Mouse (Mus musculus): ENCODE data around the gene AL732309.1. TPM values are rescaled to one million over a fixed set of nuclear protein-coding genes. Genes with fewer than 3 reads are reported as not detected.

AL732309.1 gene
- total and polyA plus RNA-seq, 3 experiments = 0.68 to 4.7 (median 1.8) TPM

GRCm38 (mm10) chr2:25252331-25252730, 5.7 kb upstream of the AL732309.1 start:
- 90% methylated on average over 1 of the region's 1 CpGs for WGBS
- H3K4me1 ChIP-seq (ENCODE audit: control insufficient read depth, insufficient read depth, low read length) = peaks cover 3% of the 10 kb centered on the region
- peaks cover 2% of the 10 kb centered on the region; the same call in 1 of the 2 replicates for H3K36me3 ChIP-seq (ENCODE audit: control insufficient read depth, insufficient read depth, low read length)
- H3K4me3 ChIP-seq = no peak overlapping the region
- no peak overlapping the region for H3K9ac ChIP-seq (ENCODE audit: low read depth, low read length)
- no peak for DNase-seq
- H3K27me3 ChIP-seq (ENCODE audit: control insufficient read depth, insufficient read depth, low read length) = no peaks in the 10 kb centered on the region
- intact Hi-C loops (cut with DNase I) = loop anchor here (10.0 kb wide), 1 partner anchor 128 kb away; no protein-coding TSS in a partner anchor
- H3K79me2 ChIP-seq (replicated peaks; ENCODE audit: control insufficient read depth, insufficient read depth, low read length) = no peaks in the 10 kb centered on the region
- H3K27ac ChIP-seq = no peak overlapping the region
- TF ChIP-seq EP300 (IDR thresholded peaks at IDR 0.05; ENCODE audit: insufficient read depth, low read depth, low read length) (no peak), POLR2A (IDR thresholded peaks at IDR 0.05; ENCODE audit: insufficient read depth, low read depth, low read length) (no peak), CTCF (IDR thresholded peaks at IDR 0.05) (peak; percentile 50)

- intact Hi-C loops (cut with DNase I) = no loop called here
- no peaks in the 10 kb centered on the region for H3K36me3 ChIP-seq (ENCODE audit: control insufficient read depth, insufficient read depth, low read length)
- H3K4me3 ChIP-seq = no peak overlapping the region
- H3K27ac ChIP-seq = no peak overlapping the region
- WGBS = 82% methylated on average over 4 of the region's 4 CpGs
- no peak overlapping the region for H3K9ac ChIP-seq (ENCODE audit: low read depth, low read length)
- TF ChIP-seq CTCF (IDR thresholded peaks at IDR 0.05) = no peak
- no peak for TF ChIP-seq POLR2A (IDR thresholded peaks at IDR 0.05; ENCODE audit: insufficient read depth, low read depth, low read length)
- TF ChIP-seq EP300 (IDR thresholded peaks at IDR 0.05; ENCODE audit: insufficient read depth, low read depth, low read length) = no peak
- no peaks in the 10 kb centered on the region for H3K79me2 ChIP-seq (replicated peaks; ENCODE audit: control insufficient read depth, insufficient read depth, low read length)
- DNase-seq = no peak
- H3K27me3 ChIP-seq (ENCODE audit: control insufficient read depth, insufficient read depth, low read length) = peaks cover 5% of the 10 kb centered on the region; the same call in 1 of the 2 replicates
- H3K4me1 ChIP-seq (ENCODE audit: control insufficient read depth, insufficient read depth, low read length) = peaks cover 2% of the 10 kb centered on the region; the same call in 1 of the 2 replicates
Observed at GRCm38 (mm10) chr2:25244144-25244543, 2.5 kb downstream of the AL732309.1 start.

- no peak for DNase-seq
- TF ChIP-seq POLR2A (IDR thresholded peaks at IDR 0.05; ENCODE audit: insufficient read depth, low read depth, low read length) = no peak
- no peak for TF ChIP-seq EP300 (IDR thresholded peaks at IDR 0.05; ENCODE audit: insufficient read depth, low read depth, low read length)
- TF ChIP-seq CTCF (IDR thresholded peaks at IDR 0.05) = no peak
- Histone ChIP-seq H3K4me3 (no peak overlapping the region), H3K27me3 (ENCODE audit: control insufficient read depth, insufficient read depth, low read length) (peaks cover 5% of the 10 kb centered on the region; the same call in 1 of the 2 replicates), H3K4me1 (ENCODE audit: control insufficient read depth, insufficient read depth, low read length) (peaks cover 2% of the 10 kb centered on the region; the same call in 1 of the 2 replicates), H3K79me2 (replicated peaks; ENCODE audit: control insufficient read depth, insufficient read depth, low read length) (no peaks in the 10 kb centered on the region), H3K9ac (ENCODE audit: low read depth, low read length) (no peak overlapping the region), H3K36me3 (ENCODE audit: control insufficient read depth, insufficient read depth, low read length) (no peaks in the 10 kb centered on the region), H3K27ac (no peak overlapping the region)
- WGBS = 71% methylated on average over 8 of the region's 8 CpGs
- intact Hi-C loops (cut with DNase I) = no loop called here
Observed at GRCm38 (mm10) chr2:25243342-25243741, 3.3 kb downstream of the AL732309.1 start.

- no peak within 1 kb of the TSS; the same call in 1 of the 2 replicates for H3K27ac ChIP-seq
- intact Hi-C loops (cut with DNase I) = no loop called here
Observed at GRCm38 (mm10) chr2:25242101-25242506, 4.6 kb downstream of the AL732309.1 start, which contains the start of the genes Rnf208 and Cysrt1. Rnf208 (plus strand) TSS chr2:25242255. Cysrt1 (minus strand) TSS chr2:25242452.

GRCm38 (mm10) chr2:25241438-25241775, 5.3 kb downstream of the AL732309.1 start:
- Histone ChIP-seq H3K4me1 (ENCODE audit: control insufficient read depth, insufficient read depth, low read length) (peaks cover 2% of the 10 kb centered on the region; the same call in 1 of the 2 replicates), H3K36me3 (ENCODE audit: control insufficient read depth, insufficient read depth, low read length) (no peaks in the 10 kb centered on the region), H3K27ac (no peak overlapping the region), H3K79me2 (replicated peaks; ENCODE audit: control insufficient read depth, insufficient read depth, low read length) (no peaks in the 10 kb centered on the region), H3K27me3 (ENCODE audit: control insufficient read depth, insufficient read depth, low read length) (peaks cover 5% of the 10 kb centered on the region; the same call in 1 of the 2 replicates), H3K4me3 (no peak overlapping the region), H3K9ac (ENCODE audit: low read depth, low read length) (no peak overlapping the region)
- intact Hi-C loops (cut with DNase I) = no loop called here
- DNase-seq = no peak
- TF ChIP-seq CTCF (IDR thresholded peaks at IDR 0.05) (no peak), EP300 (IDR thresholded peaks at IDR 0.05; ENCODE audit: insufficient read depth, low read depth, low read length) (no peak), POLR2A (IDR thresholded peaks at IDR 0.05; ENCODE audit: insufficient read depth, low read depth, low read length) (no peak)
- WGBS = 19% methylated on average over 6 of the region's 6 CpGs

More at GRCm38 (mm10) chr2:25242101-25242506, 4.6 kb downstream of the AL732309.1 start, which contains the start of the genes Rnf208 and Cysrt1:
- Histone ChIP-seq H3K4me1 (ENCODE audit: control insufficient read depth, insufficient read depth, low read length) (peaks cover 2% of the 10 kb centered on the region; the same call in 1 of the 2 replicates), H3K79me2 (replicated peaks; ENCODE audit: control insufficient read depth, insufficient read depth, low read length) (no peaks in the 10 kb centered on the region), H3K36me3 (ENCODE audit: control insufficient read depth, insufficient read depth, low read length) (no peaks in the 10 kb centered on the region), H3K27me3 (ENCODE audit: control insufficient read depth, insufficient read depth, low read length) (peaks cover 5% of the 10 kb centered on the region; the same call in 1 of the 2 replicates), H3K4me3 (peak within 1 kb of the TSS; percentile 36), H3K9ac (ENCODE audit: low read depth, low read length) (no peak within 1 kb of the TSS)
- TF ChIP-seq EP300 (IDR thresholded peaks at IDR 0.05; ENCODE audit: insufficient read depth, low read depth, low read length) (no peak), CTCF (IDR thresholded peaks at IDR 0.05) (no peak), POLR2A (IDR thresholded peaks at IDR 0.05; ENCODE audit: insufficient read depth, low read depth, low read length) (no peak)
- no peak for DNase-seq
- WGBS = under 1% methylated on average over 53 of the region's 59 CpGs

- Histone ChIP-seq H3K27me3 (ENCODE audit: control insufficient read depth, insufficient read depth, low read length) (peaks cover 5% of the 10 kb centered on the region; the same call in 1 of the 2 replicates), H3K4me3 (peak overlapping the region; percentile 36), H3K27ac (no peak overlapping the region; the same call in 1 of the 2 replicates), H3K9ac (ENCODE audit: low read depth, low read length) (0 out of 2 replicates have a peak overlapping the region, but pooled peaks have one; percentile 25), H3K79me2 (replicated peaks; ENCODE audit: control insufficient read depth, insufficient read depth, low read length) (no peaks in the 10 kb centered on the region), H3K36me3 (ENCODE audit: control insufficient read depth, insufficient read depth, low read length) (no peaks in the 10 kb centered on the region), H3K4me1 (ENCODE audit: control insufficient read depth, insufficient read depth, low read length) (peaks cover 2% of the 10 kb centered on the region; the same call in 1 of the 2 replicates)
- intact Hi-C loops (cut with DNase I) = no loop called here
- 3% methylated on average over 29 of the region's 29 CpGs for WGBS
- no peak for TF ChIP-seq CTCF (IDR thresholded peaks at IDR 0.05)
- no peak for TF ChIP-seq EP300 (IDR thresholded peaks at IDR 0.05; ENCODE audit: insufficient read depth, low read depth, low read length)
- TF ChIP-seq POLR2A (IDR thresholded peaks at IDR 0.05; ENCODE audit: insufficient read depth, low read depth, low read length) = no peak
- peak; percentile 66 to 67 for DNase-seq
Observed at GRCm38 (mm10) chr2:25240723-25241437, 5.8 kb downstream of the AL732309.1 start.

All from heart, adult 2 months (tissue).